Mouse (Mus musculus): ENCODE results near the gene Tdp1. TPM values are rescaled to one million over a fixed set of nuclear protein-coding genes. Genes with fewer than 3 reads are reported as not detected.

Gene Tdp1
- polyA plus RNA-seq, 1 experiment from 2014 or later: 51.5 TPM

- no peaks in the 10 kb centered on the region for H3K27me3 ChIP-seq
- no peaks in the 10 kb centered on the region for H3K4me1 ChIP-seq (replicated peaks)
- H3K36me3 ChIP-seq: no peaks in the 10 kb centered on the region
- H3K9me3 ChIP-seq: no peaks in the 10 kb centered on the region
- no peak overlapping the region for H3K4me2 ChIP-seq
- 94% methylated on average over 11 of the region's 11 CpGs for WGBS
- no peak overlapping the region for H3K27ac ChIP-seq (replicated peaks)
- H3K4me3 ChIP-seq: no peak overlapping the region
- H3K9ac ChIP-seq: no peak overlapping the region
- no peak for ATAC-seq (ENCODE audit: low FRiP score, low read depth)
Measured at GRCm38 (mm10) chr12:99992362-99992862, 108.1 kb downstream of the Tdp1 start.

DNA sequence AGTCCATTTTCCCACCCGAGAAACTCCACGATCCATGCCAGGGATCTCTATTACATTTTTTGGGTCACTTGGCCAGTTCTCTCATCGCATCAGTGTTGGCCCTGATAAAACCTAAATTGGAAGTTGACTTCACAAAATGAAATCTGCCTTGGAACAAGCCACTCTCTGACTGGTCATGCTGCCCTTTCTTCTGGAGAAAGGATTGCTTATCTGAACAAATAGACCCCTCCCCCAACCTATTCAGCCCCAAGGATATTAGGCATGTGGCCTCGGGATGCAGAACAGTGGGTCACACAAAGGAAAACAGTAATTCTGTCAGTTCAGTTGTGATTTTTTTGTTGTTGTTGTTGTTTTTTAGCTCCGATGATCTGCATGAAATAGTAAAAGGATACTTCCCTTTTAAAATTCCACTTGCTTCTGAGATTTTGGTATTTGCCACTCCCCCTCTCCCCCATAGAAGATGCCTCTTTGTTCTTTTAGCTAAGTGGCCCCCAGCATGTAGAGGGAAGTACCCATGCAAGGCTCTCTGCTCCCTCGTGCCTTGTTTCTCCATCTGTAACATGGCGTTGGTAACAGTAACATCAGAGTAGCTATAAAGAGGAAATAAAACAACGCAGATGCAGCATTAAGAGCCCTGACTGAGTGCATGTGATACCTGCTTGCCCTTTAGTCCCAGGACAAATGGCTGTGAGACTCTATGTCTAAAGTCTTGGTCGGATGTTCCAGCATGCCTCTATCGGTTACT, 109.0 kb downstream of the Tdp1 start:
- ATAC-seq (ENCODE audit: low FRiP score, low read depth): no peak
- Histone ChIP-seq H3K4me3 (no peak overlapping the region), H3K27ac (replicated peaks) (no peak overlapping the region), H3K9me3 (no peaks in the 10 kb centered on the region), H3K36me3 (no peaks in the 10 kb centered on the region), H3K9ac (no peak overlapping the region), H3K4me1 (replicated peaks) (no peaks in the 10 kb centered on the region), H3K27me3 (no peaks in the 10 kb centered on the region), H3K4me2 (no peak overlapping the region)
- WGBS: 69% methylated on average over 10 of the region's 10 CpGs

DNA sequence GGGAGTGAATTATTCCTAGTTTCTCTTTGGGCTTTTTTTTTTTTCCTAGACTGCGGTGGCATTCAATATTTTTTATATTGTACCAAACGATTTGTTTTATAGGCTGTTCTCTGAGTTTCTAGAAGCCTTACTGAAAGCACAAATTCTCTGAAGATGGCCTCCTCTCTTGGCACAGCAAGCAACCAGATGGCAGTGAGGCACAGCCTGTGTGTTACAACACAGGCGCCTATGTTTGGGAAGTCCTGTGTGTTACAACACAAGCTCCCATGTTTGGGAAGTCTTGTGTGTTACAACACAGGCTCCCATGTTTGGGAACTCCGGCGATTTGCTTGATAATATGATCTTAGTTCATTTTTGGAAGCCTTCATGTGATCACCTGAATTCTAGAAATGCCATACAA, 111.6 kb downstream of the Tdp1 start:
- H3K27ac ChIP-seq (replicated peaks): no peak overlapping the region
- H3K27me3 ChIP-seq: no peaks in the 10 kb centered on the region
- no peak overlapping the region for H3K9ac ChIP-seq
- no peak overlapping the region for H3K4me2 ChIP-seq
- no peaks in the 10 kb centered on the region for H3K36me3 ChIP-seq
- H3K4me3 ChIP-seq: no peak overlapping the region
- H3K9me3 ChIP-seq: no peaks in the 10 kb centered on the region
- ATAC-seq (ENCODE audit: low FRiP score, low read depth): no peak
- WGBS: 92% methylated on average over 5 of the region's 5 CpGs
- no peaks in the 10 kb centered on the region for H3K4me1 ChIP-seq (replicated peaks)

DNA sequence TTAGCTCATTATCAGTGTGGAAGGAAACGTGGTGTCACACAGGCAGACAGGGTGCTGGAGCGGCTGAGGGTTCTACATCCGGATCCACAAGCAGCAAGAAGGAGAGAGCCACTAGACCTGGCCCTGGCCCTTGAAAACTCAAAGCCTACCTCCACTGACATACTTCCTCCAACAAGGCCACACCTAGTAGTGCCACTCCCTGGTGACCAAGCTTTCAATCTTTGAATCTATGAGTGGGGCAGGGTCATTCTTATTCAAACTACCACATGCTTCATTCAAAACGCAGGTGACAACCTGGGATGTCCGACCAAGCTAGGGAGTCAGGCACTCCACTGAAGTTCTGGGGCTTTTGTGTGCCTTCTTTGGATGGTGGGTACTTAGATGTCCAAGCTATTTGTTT, 115.4 kb downstream of the Tdp1 start:
- Histone ChIP-seq H3K9ac (no peak overlapping the region), H3K27ac (replicated peaks) (no peak overlapping the region), H3K4me1 (replicated peaks) (no peaks in the 10 kb centered on the region), H3K36me3 (no peaks in the 10 kb centered on the region), H3K9me3 (no peaks in the 10 kb centered on the region), H3K27me3 (no peaks in the 10 kb centered on the region), H3K4me2 (no peak overlapping the region), H3K4me3 (no peak overlapping the region)
- no peak for ATAC-seq (ENCODE audit: low FRiP score, low read depth)
- 75% methylated on average over 5 of the region's 5 CpGs for WGBS

DNA sequence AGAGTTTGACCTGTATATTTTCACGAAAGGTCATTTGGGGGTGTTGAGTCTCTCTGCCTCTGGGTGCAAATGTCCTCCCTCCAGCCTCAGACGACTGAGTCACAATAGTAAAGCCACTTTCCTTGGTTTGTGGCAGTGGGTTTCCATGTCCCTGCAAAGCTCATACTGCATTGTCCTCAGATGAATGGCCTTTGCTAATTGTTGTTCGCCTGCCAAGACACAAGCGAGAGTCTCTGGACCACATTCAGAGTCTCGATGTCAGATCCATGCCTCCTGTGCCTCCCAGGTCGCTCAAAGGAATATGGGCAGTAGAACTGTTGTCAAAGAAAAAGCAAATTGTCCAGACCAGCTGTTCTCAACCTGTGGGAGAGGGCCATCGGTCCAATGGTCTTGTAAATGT, 116.1 kb downstream of the Tdp1 start:
- H3K9ac ChIP-seq: no peak overlapping the region

DNA sequence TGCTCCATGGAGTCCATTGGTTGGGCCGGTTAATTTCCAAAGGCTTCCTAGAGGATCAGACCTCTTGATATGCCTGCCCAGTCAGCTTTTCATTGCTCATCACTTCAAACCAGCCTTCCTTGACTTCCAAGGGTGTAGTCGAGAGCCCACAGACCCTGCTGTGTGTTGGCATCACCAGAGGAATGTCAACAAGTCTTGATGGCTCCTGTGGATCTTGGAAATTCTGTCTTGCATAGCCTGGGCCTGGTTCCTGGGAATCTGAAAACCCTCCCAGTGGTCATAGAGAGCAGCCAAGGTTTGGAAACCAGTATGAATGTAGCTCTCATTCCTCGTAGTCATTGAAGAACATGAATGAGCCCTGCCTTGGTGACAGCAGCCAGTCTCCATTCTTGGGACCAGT, 116.9 kb downstream of the Tdp1 start:
- H3K4me1 ChIP-seq (replicated peaks): no peaks in the 10 kb centered on the region
- no peaks in the 10 kb centered on the region for H3K9me3 ChIP-seq
- WGBS: 86% methylated on average over 3 of the region's 3 CpGs
- H3K27ac ChIP-seq (replicated peaks): no peak overlapping the region
- H3K27me3 ChIP-seq: no peaks in the 10 kb centered on the region
- H3K9ac ChIP-seq: no peak overlapping the region
- no peak overlapping the region for H3K4me3 ChIP-seq
- no peak overlapping the region for H3K4me2 ChIP-seq
- no peaks in the 10 kb centered on the region for H3K36me3 ChIP-seq
- no peak for ATAC-seq (ENCODE audit: low FRiP score, low read depth)

More for the DNA sequence above, 116.1 kb downstream of the Tdp1 start:
- no peak overlapping the region for H3K4me2 ChIP-seq
- no peaks in the 10 kb centered on the region for H3K9me3 ChIP-seq
- WGBS: 70% methylated on average over 7 of the region's 7 CpGs
- H3K4me1 ChIP-seq (replicated peaks): no peaks in the 10 kb centered on the region
- H3K4me3 ChIP-seq: no peak overlapping the region
- ATAC-seq (ENCODE audit: low FRiP score, low read depth): no peak
- no peaks in the 10 kb centered on the region for H3K36me3 ChIP-seq
- H3K27ac ChIP-seq (replicated peaks): no peak overlapping the region
- H3K27me3 ChIP-seq: no peaks in the 10 kb centered on the region

GRCm38 (mm10) chr12:100001910-100002309, 117.6 kb downstream of the Tdp1 start:
- 75% methylated on average over 3 of the region's 3 CpGs for WGBS
- H3K4me3 ChIP-seq: no peak overlapping the region
- H3K4me2 ChIP-seq: no peak overlapping the region
- H3K9me3 ChIP-seq: no peaks in the 10 kb centered on the region
- H3K4me1 ChIP-seq (replicated peaks): no peaks in the 10 kb centered on the region
- no peaks in the 10 kb centered on the region for H3K27me3 ChIP-seq
- no peak overlapping the region for H3K27ac ChIP-seq (replicated peaks)
- no peak overlapping the region for H3K9ac ChIP-seq
- H3K36me3 ChIP-seq: no peaks in the 10 kb centered on the region
- no peak for ATAC-seq (ENCODE audit: low FRiP score, low read depth)

DNA sequence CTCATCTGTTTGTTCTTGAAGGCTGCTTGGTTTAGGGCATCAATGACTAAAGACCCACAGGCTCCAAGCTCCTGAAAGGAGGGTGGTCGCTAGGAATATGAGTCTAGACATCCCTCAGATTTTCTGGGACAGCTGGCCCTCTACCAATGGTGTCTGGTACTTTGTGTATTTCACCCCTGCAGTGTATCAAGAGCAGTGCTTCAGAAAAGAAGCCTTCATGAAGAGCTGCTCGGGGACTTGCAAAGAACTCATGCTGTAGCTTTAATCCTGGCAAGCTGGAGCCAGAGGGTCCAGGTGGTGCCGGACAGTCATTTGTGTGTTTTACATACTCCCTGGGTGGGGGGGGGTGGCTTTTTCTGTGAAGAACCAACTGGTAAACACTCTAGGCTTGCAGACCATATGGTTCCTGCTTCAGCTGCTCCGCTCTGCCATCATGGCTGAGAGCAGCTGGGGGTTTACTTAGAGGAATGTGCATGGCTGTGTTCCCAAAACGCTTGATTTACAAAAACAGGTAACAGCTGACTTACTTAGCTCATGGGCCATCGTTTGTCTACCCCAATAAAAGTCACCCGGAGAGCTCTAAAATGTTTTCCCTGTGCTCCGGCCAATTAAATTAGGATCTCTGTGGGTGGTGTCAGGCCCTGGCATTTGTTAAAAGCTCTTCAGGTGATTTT, 118.7 kb downstream of the Tdp1 start:
- 42% methylated on average over 8 of the region's 8 CpGs for WGBS
- no peak overlapping the region for H3K27ac ChIP-seq (replicated peaks)
- no peaks in the 10 kb centered on the region for H3K36me3 ChIP-seq
- no peaks in the 10 kb centered on the region for H3K4me1 ChIP-seq (replicated peaks)
- no peaks in the 10 kb centered on the region for H3K27me3 ChIP-seq
- H3K4me3 ChIP-seq: no peak overlapping the region
- no peak overlapping the region for H3K9ac ChIP-seq
- peak; percentile 72; the same call in 1 of the 2 replicates for ATAC-seq (ENCODE audit: low FRiP score, low read depth)
- H3K4me2 ChIP-seq: no peak overlapping the region
- no peaks in the 10 kb centered on the region for H3K9me3 ChIP-seq

Small RNA genes within 50 kb of the gene (microRNA-seq; reads per million reads assigned to microRNA genes)
- not detected for gene Gm23291

Other genes starting within 250 kb of the Tdp1 start
- gene Efcab11, start 78 bp upstream of the Tdp1 start, polyA plus RNA-seq (2015; fragmentation: Nextera tagmentation; extraction: Ambion mirVana): 5.2 and 6.0 TPM in 2 replicates
- 1.0 and 1.1 TPM in 2 replicates for gene Kcnk13, start 80.0 kb downstream of the Tdp1 start, polyA plus RNA-seq (2015; fragmentation: Nextera tagmentation; extraction: Ambion mirVana)
- gene Psmc1, start 225.6 kb downstream of the Tdp1 start, polyA plus RNA-seq (2015; fragmentation: Nextera tagmentation; extraction: Ambion mirVana): 263 and 274 TPM in 2 replicates

All from hindbrain, embryonic 15.5 days (tissue).